Comparison of ENCODE assay signal across 23 mouse cellular contexts in the genomic region with DNA sequence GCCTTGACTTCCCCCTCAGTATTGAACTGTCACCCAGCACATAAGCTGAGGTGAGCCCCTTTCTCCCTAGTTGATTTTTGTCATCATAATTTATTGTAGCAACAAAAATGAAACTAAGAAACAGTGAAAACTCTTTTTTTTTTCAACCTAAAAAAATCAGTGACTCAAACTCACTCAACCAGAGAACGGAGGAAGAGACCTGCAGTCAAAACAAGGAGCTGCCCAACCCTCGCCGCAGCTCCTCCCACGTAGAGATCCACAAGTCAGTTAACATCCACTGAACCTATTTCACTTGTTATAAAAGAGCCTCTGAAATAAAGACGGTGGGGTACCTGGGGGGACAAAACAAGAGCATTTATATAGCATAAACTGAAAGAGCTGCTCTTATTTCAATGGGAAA. TPM values are rescaled to one million over a fixed set of nuclear protein-coding genes. Genes with fewer than 3 reads are reported as not detected.
A peak's percentile ranks its signal among the peaks of the same experiment; 100 is the strongest.
DNase-seq lines count a peak whose midpoint lies in the region; TF ChIP-seq lines count a peak whose summit lies in the region.
"Had no signal": no experiment of that assay in that cellular context is flagged by ENCODE, and none has a peak within 500 bp of the region (broad histone marks: within the 10 kb centered on the region; RNA-seq: fewer than 3 reads in every experiment).

No protein-coding gene starts in this region.

- H3K36me3 ChIP-seq in splenic B cell, adult 2 months (ENCODE audit: control insufficient read depth, insufficient read depth, low read length, poor library complexity, severe bottlenecking) = no peaks in the 10 kb centered on the region
- H3K36me3 ChIP-seq: G1E had no signal

- H3K27me3 ChIP-seq in splenic B cell, adult 2 months (ENCODE audit: control insufficient read depth, insufficient read depth, low read length, poor library complexity, severe bottlenecking) = no peaks in the 10 kb centered on the region
- H3K27me3 ChIP-seq: forebrain, embryonic 15.5 days; heart, embryonic 15.5 days; midbrain, embryonic 12.5 days; neural tube, embryonic 12.5 days; Patski had no signal

- H3K4me3 ChIP-seq in bone marrow, adult 2 months (replicated peaks; ENCODE audit: control insufficient read depth, low read depth, low read length) = peak overlapping the region; percentile 16
- H3K4me3 ChIP-seq: forebrain, embryonic 15.5 days; heart, embryonic 15.5 days; limb, embryonic 10.5 days; midbrain, embryonic 12.5 days; neural tube, embryonic 12.5 days had no signal

- TF ChIP-seq CTCF in bone marrow, adult 2 months (IDR thresholded peaks at IDR 0.05; ENCODE audit: control insufficient read depth, insufficient read depth, low read length) = no peak

- no peak for TF ChIP-seq POLR2A in bone marrow, adult 2 months (IDR thresholded peaks at IDR 0.05; ENCODE audit: borderline replicate concordance, control insufficient read depth, low read depth, low read length)

- peak; percentile 8 to 24 for DNase-seq in spleen, adult 18-20 months
- no peak for DNase-seq in spleen, adult 12 weeks (ENCODE audit: low spot score)
- peak; percentile 57 for DNase-seq in CD4-positive, CD25-positive, alpha-beta regulatory T cell, adult 2 months (ENCODE audit: low read depth, low spot score)
- peak; percentile 76 for DNase-seq in splenic B cell, adult 2 months (ENCODE audit: low read depth, low spot score)
- no peak for DNase-seq in heart, adult 9 months (ENCODE audit: low spot score in 2 of 2)
- DNase-seq in left cerebral cortex, postnatal 10 days (ENCODE audit: extremely low spot score in 1 of 2, low spot score in 2 of 2) = no peak
- DNase-seq: adrenal gland, adult 8-10 months; cerebellum, adult 8-10 months; heart, postnatal 4 days; kidney, adult 9 months; kidney, postnatal 14 days; liver, postnatal 0 days; retina, postnatal 1 day; thymus, postnatal 25 days had no signal

- H3K4me1 ChIP-seq in bone marrow, adult 2 months (ENCODE audit: control insufficient read depth, insufficient read depth, low read length) = peaks cover 9% of the 10 kb centered on the region
- H3K4me1 ChIP-seq: forebrain, embryonic 15.5 days; limb, embryonic 10.5 days; midbrain, embryonic 12.5 days; neural tube, embryonic 12.5 days had no signal

- peak overlapping the region; percentile 41 for H3K27ac ChIP-seq in bone marrow, adult 2 months (ENCODE audit: control insufficient read depth, insufficient read depth, low read depth, low read length, poor library complexity)
- H3K27ac ChIP-seq: forebrain, embryonic 15.5 days; heart, embryonic 15.5 days; hindbrain, embryonic 14.5 days; limb, embryonic 10.5 days; midbrain, embryonic 12.5 days; neural tube, embryonic 12.5 days had no signal

- intact Hi-C loops in left cerebral cortex, postnatal 10 days (cut with DNase I) = no loop called here

- WGBS in bone marrow, adult 2 months = 57% methylated on average over 5 of the region's 5 CpGs

RNA-seq across cellular contexts. Expression of a gene that starts 30.7 kb away (rescaled TPM):
- polyA plus RNA-seq in bone marrow, adult 2 months (2011; ENCODE audit: insufficient read depth, insufficient read length, low replicate concordance, missing spikeins) = 7.3 and 24.6 TPM in 2 replicates
- total RNA-seq in left cerebral cortex, postnatal 10 days (2021) = 10 to 100 TPM; 44.5 to 47.6 TPM

Comparison
In these comparisons a context has a peak if more than half of its experiments do, and no peak if none do; other contexts are left out.
1. DNase-seq: peak in spleen, adult 18-20 months (2 of 2), CD4-positive, CD25-positive, alpha-beta regulatory T cell, adult 2 months (single experiment) and splenic B cell, adult 2 months (single experiment); none in spleen, adult 12 weeks (single experiment), heart, adult 9 months (0 of 2) and left cerebral cortex, postnatal 10 days (0 of 2).